Mouse (Mus musculus): ENCODE data around the gene 1700067K01Rik. TPM values are rescaled to one million over a fixed set of nuclear protein-coding genes. Genes with fewer than 3 reads are reported as not detected.

1700067K01Rik gene
- polyA plus RNA-seq, 1 experiment from 2014 or later, result 0.73 TPM

DNA sequence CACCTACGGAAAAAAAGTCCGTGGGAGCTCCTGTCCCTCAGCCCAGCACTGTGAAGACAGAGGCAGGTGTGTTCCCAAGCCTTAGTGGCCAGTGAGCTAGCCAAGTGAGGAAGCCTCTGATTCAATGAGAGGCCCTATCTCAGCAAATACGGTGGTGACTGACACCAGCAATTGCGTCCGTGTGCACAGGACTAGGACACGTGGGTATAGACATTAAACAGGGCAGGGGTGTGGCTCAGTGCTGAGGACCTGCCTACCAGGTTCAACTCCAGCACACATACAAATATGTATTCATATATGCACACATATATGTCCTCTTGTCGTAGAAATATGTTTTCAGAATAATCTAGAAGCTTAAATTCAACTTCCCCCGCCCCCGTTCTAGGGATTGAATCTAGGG lies 18.4 kb downstream of the 1700067K01Rik start:
- 78% methylated on average over 9 of the region's 9 CpGs for WGBS

GRCm38 (mm10) chr8:84021096-84021495 lies 19.8 kb downstream of the 1700067K01Rik start, which contains the start of gene Palm3:
Gene Palm3 (plus strand): TSS chr8:84021471.
- Histone ChIP-seq H3K4me1 (peaks cover 17% of the 10 kb centered on the region), H3K4me2 (peak within 1 kb of the TSS; percentile 33), H3K27me3 (peaks cover 39% of the 10 kb centered on the region), H3K9me3 (no peaks in the 10 kb centered on the region), H3K9ac (peak within 1 kb of the TSS; percentile 49; the same call in 1 of the 2 replicates), H3K36me3 (no peaks in the 10 kb centered on the region), H3K27ac (no peak within 1 kb of the TSS), H3K4me3 (0 out of 2 replicates have a peak within 1 kb of the TSS, but pooled peaks have one; percentile 12)
- no peak for ATAC-seq (ENCODE audit: insufficient number of reproducible peaks, insufficient read depth, low FRiP score, low TSS enrichment, low read depth)
- WGBS, result 11% methylated on average over 18 of the region's 18 CpGs

More for the DNA sequence above, 18.4 kb downstream of the 1700067K01Rik start:
- Histone ChIP-seq H3K9me3 (no peaks in the 10 kb centered on the region), H3K36me3 (no peaks in the 10 kb centered on the region), H3K4me3 (no peak overlapping the region), H3K4me2 (no peak overlapping the region), H3K27ac (no peak overlapping the region), H3K9ac (no peak overlapping the region), H3K4me1 (peaks cover 13% of the 10 kb centered on the region), H3K27me3 (peaks cover 37% of the 10 kb centered on the region)
- no peak for ATAC-seq (ENCODE audit: insufficient number of reproducible peaks, insufficient read depth, low FRiP score, low TSS enrichment, low read depth)

- Histone ChIP-seq H3K9ac (no peak overlapping the region; the same call in 1 of the 2 replicates), H3K27ac (no peak overlapping the region), H3K4me2 (peak overlapping the region; percentile 33), H3K4me1 (peaks cover 21% of the 10 kb centered on the region), H3K4me3 (0 out of 2 replicates have a peak overlapping the region, but pooled peaks have one; percentile 12), H3K36me3 (no peaks in the 10 kb centered on the region), H3K27me3 (peaks cover 43% of the 10 kb centered on the region), H3K9me3 (no peaks in the 10 kb centered on the region)
- WGBS, result 45% methylated on average over 12 of the region's 12 CpGs
- no peak for ATAC-seq (ENCODE audit: insufficient number of reproducible peaks, insufficient read depth, low FRiP score, low TSS enrichment, low read depth)
These were observed 20.3 kb downstream of the 1700067K01Rik start for GRCm38 (mm10) chr8:84021569-84021968.

DNA sequence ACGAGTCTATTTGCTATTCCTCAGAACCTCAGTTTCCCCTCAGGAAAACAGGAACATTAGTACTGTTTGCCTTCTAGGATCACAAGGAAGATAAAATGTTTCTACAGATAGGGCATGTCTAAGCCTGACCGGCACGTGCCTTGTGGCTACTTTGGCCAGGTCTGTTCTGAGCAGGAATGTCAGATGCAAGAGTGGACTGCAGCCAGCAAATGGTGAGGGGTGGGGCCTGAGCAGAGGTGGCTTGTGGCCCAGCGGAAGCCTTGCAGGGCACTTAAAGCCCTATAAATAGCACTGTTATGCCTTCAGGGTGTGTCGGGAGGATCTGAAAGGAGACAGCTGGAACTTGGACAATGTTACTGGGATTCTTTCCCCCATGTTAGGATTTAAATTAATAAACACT lies 21.8 kb downstream of the 1700067K01Rik start:
- H3K27ac ChIP-seq, result no peak overlapping the region
- no peak overlapping the region for H3K4me3 ChIP-seq
- no peaks in the 10 kb centered on the region for H3K9me3 ChIP-seq
- ATAC-seq (ENCODE audit: insufficient number of reproducible peaks, insufficient read depth, low FRiP score, low TSS enrichment, low read depth), result no peak
- peaks cover 32% of the 10 kb centered on the region for H3K4me1 ChIP-seq
- no peaks in the 10 kb centered on the region for H3K36me3 ChIP-seq
- H3K4me2 ChIP-seq, result no peak overlapping the region
- no peak overlapping the region for H3K9ac ChIP-seq
- peaks cover 57% of the 10 kb centered on the region for H3K27me3 ChIP-seq
- 20% methylated on average over 5 of the region's 5 CpGs for WGBS

DNA sequence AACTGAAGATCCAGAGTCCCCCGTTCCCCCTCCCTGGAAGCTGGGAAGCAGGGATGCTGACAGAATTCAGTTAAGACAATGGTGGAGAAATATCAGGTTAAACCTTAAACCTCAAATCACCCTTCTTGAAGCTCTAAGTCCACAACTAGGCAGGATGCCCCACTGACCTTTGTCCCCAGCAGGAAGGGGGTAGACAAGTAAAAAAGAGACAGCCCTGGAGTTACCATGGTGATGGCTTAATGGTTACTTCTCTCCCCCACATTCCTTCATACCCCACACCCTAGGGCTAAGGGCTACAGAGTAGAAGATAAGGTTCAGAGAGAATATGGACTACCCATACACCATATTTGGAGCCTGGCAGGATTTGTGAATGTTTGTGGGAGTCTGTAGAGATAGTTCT lies 22.3 kb downstream of the 1700067K01Rik start:
- H3K4me3 ChIP-seq, result no peak overlapping the region
- H3K36me3 ChIP-seq, result no peaks in the 10 kb centered on the region
- no peak overlapping the region for H3K9ac ChIP-seq
- no peaks in the 10 kb centered on the region for H3K9me3 ChIP-seq
- no peak overlapping the region for H3K4me2 ChIP-seq
- peaks cover 32% of the 10 kb centered on the region for H3K4me1 ChIP-seq
- no peak for ATAC-seq (ENCODE audit: insufficient number of reproducible peaks, insufficient read depth, low FRiP score, low TSS enrichment, low read depth)
- peaks cover 62% of the 10 kb centered on the region for H3K27me3 ChIP-seq
- WGBS, result 54% methylated on average over 1 of the region's 1 CpGs
- H3K27ac ChIP-seq, result no peak overlapping the region

DNA sequence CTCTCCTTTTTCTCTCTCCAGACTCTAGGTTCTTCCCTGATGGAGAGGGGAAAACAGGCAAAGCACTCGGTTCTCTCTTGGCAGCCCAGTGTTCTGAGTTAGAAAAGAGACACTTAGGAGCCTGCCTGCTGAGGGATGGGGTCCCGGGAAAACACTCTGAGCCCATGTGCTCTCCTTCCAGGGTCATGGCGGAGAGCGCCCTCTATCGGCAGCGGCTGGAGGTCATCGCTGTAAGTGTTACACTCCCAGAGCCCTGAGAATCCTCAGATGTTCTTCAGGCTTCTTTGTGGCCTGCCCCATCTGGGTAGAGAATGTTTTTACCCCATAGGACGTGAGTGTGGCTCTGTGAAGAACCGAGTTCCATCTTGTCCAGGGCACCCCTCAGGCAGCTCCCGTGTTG lies 22.9 kb downstream of the 1700067K01Rik start:
- no peak overlapping the region for H3K27ac ChIP-seq
- no peak for ATAC-seq (ENCODE audit: insufficient number of reproducible peaks, insufficient read depth, low FRiP score, low TSS enrichment, low read depth)
- H3K4me3 ChIP-seq, result no peak overlapping the region
- H3K27me3 ChIP-seq, result peaks cover 62% of the 10 kb centered on the region
- H3K36me3 ChIP-seq, result no peaks in the 10 kb centered on the region
- H3K9me3 ChIP-seq, result no peaks in the 10 kb centered on the region
- H3K9ac ChIP-seq, result no peak overlapping the region
- H3K4me2 ChIP-seq, result no peak overlapping the region
- WGBS, result 13% methylated on average over 10 of the region's 10 CpGs
- H3K4me1 ChIP-seq, result peaks cover 32% of the 10 kb centered on the region

DNA sequence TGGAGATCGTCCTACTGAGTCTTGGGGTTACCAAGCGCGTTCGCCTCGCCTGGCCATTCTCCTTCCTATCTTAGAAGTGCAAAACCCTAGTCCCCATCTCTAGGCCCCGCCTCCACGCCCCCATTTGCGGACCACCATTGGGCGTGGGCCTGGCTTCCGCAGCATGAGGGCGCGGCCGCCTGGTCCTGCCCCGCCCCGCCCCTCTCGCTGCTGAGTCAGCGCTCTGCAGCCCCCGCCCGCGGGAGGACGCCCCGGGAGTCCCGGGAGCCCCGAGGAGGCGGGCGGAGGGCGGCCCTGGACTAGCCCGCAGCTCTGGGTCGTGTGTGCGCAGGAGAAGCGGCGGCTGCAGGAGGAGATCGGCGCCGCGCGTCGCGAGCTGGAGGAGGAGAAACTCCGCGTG lies 24.6 kb downstream of the 1700067K01Rik start:
- no peaks in the 10 kb centered on the region for H3K9me3 ChIP-seq
- peaks cover 55% of the 10 kb centered on the region for H3K27me3 ChIP-seq
- H3K4me3 ChIP-seq, result peak overlapping the region; percentile 54
- peak; percentile 78 for ATAC-seq (ENCODE audit: insufficient number of reproducible peaks, insufficient read depth, low FRiP score, low TSS enrichment, low read depth)
- H3K36me3 ChIP-seq, result no peaks in the 10 kb centered on the region
- peak overlapping the region; percentile 70 for H3K9ac ChIP-seq
- WGBS, result under 1% methylated on average over 41 of the region's 41 CpGs
- peak overlapping the region; percentile 84 for H3K4me2 ChIP-seq
- no peak overlapping the region for H3K27ac ChIP-seq
- peaks cover 32% of the 10 kb centered on the region for H3K4me1 ChIP-seq

GRCm38 (mm10) chr8:84027449-84027848 lies 26.1 kb downstream of the 1700067K01Rik start:
- H3K4me1 ChIP-seq, result peaks cover 27% of the 10 kb centered on the region; the same call in 1 of the 2 replicates
- no peaks in the 10 kb centered on the region for H3K36me3 ChIP-seq
- no peak for ATAC-seq (ENCODE audit: insufficient number of reproducible peaks, insufficient read depth, low FRiP score, low TSS enrichment, low read depth)
- no peaks in the 10 kb centered on the region for H3K9me3 ChIP-seq
- H3K9ac ChIP-seq, result no peak overlapping the region
- no peak overlapping the region for H3K4me3 ChIP-seq
- WGBS, result 12% methylated on average over 10 of the region's 10 CpGs
- no peak overlapping the region for H3K4me2 ChIP-seq
- H3K27me3 ChIP-seq, result peaks cover 39% of the 10 kb centered on the region
- no peak overlapping the region for H3K27ac ChIP-seq

- Histone ChIP-seq H3K4me3 (no peak overlapping the region), H3K9ac (no peak overlapping the region), H3K4me2 (no peak overlapping the region), H3K27me3 (peaks cover 27% of the 10 kb centered on the region), H3K4me1 (peaks cover 23% of the 10 kb centered on the region; the same call in 1 of the 2 replicates), H3K9me3 (no peaks in the 10 kb centered on the region), H3K36me3 (no peaks in the 10 kb centered on the region), H3K27ac (no peak overlapping the region)
- 87% methylated on average over 5 of the region's 5 CpGs for WGBS
- no peak for ATAC-seq (ENCODE audit: insufficient number of reproducible peaks, insufficient read depth, low FRiP score, low TSS enrichment, low read depth)
These were observed 28.0 kb downstream of the 1700067K01Rik start for GRCm38 (mm10) chr8:84029272-84029671.

- Histone ChIP-seq H3K4me1 (peaks cover 6% of the 10 kb centered on the region; the same call in 1 of the 2 replicates), H3K9me3 (no peaks in the 10 kb centered on the region), H3K36me3 (no peaks in the 10 kb centered on the region), H3K4me3 (no peak overlapping the region), H3K27ac (no peak overlapping the region), H3K4me2 (no peak overlapping the region), H3K9ac (no peak overlapping the region), H3K27me3 (peaks cover 21% of the 10 kb centered on the region)
- ATAC-seq (ENCODE audit: insufficient number of reproducible peaks, insufficient read depth, low FRiP score, low TSS enrichment, low read depth), result no peak
- WGBS, result 74% methylated on average over 4 of the region's 4 CpGs
These were observed 31.5 kb downstream of the 1700067K01Rik start for GRCm38 (mm10) chr8:84032777-84033176.

DNA sequence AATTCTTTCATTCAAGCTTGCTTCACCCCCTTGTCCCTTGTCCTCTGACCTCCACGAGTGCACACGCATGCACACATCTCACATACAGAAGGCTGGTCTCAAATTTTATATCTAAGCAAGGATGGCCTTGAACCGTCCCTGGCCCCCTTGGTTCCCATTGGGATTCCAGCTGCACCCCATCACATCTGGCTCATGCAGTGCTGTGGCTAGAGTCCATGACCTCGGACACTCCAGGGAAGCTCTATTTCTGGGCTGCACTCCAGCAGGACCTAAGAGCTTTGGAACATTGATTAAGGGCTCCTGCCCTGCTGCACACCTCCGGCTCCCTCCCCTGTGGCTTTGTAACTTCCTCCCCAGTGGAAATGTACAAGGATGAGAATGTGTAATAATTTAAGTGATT lies 36.7 kb downstream of the 1700067K01Rik start:
- no peak overlapping the region for H3K27ac ChIP-seq
- H3K4me1 ChIP-seq, result peaks cover 17% of the 10 kb centered on the region
- no peak overlapping the region for H3K4me2 ChIP-seq
- 76% methylated on average over 5 of the region's 5 CpGs for WGBS
- H3K27me3 ChIP-seq, result peaks cover 50% of the 10 kb centered on the region
- no peak overlapping the region for H3K9ac ChIP-seq
- no peak overlapping the region for H3K4me3 ChIP-seq
- no peak for ATAC-seq (ENCODE audit: insufficient number of reproducible peaks, insufficient read depth, low FRiP score, low TSS enrichment, low read depth)
- H3K9me3 ChIP-seq, result no peaks in the 10 kb centered on the region
- H3K36me3 ChIP-seq, result no peaks in the 10 kb centered on the region

DNA sequence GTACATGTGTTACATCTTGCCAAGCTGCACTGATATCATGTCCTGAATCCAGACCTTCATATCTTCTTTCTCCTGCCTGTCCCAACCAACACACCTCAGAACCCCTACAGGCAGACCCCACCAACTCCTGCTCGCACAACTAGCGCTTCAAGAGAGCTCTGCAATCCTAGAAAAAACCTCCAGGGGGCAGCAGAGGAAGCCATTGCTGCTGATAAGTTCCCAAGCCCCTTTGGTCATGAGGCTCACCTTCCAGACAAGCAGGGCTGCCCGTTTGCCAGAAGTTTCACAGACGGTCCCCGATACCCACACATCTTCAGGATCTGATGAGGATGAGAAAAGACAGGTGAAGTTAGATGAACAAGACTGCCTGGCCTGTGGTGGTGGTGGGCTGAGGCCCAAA lies 37.7 kb downstream of the 1700067K01Rik start:
- no peaks in the 10 kb centered on the region for H3K36me3 ChIP-seq
- H3K4me3 ChIP-seq, result no peak overlapping the region
- no peak overlapping the region for H3K9ac ChIP-seq
- 10% methylated on average over 5 of the region's 5 CpGs for WGBS
- H3K4me1 ChIP-seq, result peaks cover 17% of the 10 kb centered on the region
- no peaks in the 10 kb centered on the region for H3K9me3 ChIP-seq
- H3K4me2 ChIP-seq, result no peak overlapping the region
- ATAC-seq (ENCODE audit: insufficient number of reproducible peaks, insufficient read depth, low FRiP score, low TSS enrichment, low read depth), result no peak
- H3K27ac ChIP-seq, result no peak overlapping the region
- peaks cover 61% of the 10 kb centered on the region for H3K27me3 ChIP-seq
